Mouse (Mus musculus) kidney, postnatal 14 days (tissue): ENCODE measurements at regions not wholly inside any gene's neighbourhood (a gene's known extent, or its start where the extent isn't known, plus 50 kb on each side); places are given as distances from the start of the nearest gene placed in this dataset.

Experiments used
- DNase-seq: peaks from one replicate; pipeline ENCODE4 v3.0.0; 2022; ENCODE audit warnings: mixed read lengths

DNA sequence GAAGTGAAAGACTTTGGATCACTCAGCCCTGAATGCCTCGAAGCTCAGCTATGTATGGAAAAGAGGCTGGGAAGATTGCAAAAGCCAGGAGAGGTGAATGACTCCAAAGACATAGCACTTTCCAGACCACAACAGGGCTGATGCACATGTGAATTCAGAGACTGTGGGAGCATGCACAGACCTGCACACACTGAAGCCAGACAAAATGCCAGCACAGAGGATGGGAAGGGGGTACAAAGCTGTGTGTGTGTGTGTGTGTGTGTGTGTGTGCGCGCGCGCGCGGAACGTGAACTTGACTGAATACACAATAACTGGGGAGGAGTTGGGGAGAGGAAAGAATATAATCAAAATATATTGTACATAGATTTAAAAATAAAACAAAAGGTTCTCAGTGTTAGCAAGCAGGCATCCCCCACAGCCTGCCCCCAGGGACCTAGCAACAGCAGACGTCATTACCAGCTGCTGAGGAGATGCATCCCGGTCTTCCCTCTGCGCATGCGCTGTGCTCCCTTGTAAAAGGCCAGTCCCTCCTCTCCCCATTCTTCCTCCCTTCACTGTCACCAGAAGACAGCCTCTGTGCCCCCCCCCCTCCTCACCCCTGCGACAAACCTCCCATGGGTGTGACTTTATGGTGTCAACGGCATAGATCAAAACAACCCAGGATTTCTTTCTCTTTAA, 89.5 kb upstream of the Mrps22 start:
- peak; percentile 81 for DNase-seq

DNA sequence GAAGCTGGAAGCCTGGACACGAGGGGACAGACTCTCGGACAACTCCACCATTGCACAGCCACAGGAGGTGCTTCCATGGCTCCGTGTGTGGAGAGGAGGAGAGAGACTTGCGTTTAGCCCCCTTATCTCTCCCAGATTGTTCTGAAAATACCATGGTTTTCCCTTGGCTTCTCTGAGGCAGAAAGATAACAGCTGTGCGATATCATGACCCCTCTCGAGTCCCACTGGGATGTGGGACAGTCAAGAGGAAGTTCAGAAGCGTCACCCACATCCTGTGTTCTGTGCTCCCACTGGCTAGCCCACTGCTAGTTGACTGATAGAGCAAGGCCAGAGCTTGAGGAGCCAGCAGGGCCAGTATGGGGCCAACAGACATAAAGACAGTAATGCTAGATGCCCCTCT, 84.1 kb upstream of the Mrps22 start:
- peak; percentile 62 for DNase-seq

DNA sequence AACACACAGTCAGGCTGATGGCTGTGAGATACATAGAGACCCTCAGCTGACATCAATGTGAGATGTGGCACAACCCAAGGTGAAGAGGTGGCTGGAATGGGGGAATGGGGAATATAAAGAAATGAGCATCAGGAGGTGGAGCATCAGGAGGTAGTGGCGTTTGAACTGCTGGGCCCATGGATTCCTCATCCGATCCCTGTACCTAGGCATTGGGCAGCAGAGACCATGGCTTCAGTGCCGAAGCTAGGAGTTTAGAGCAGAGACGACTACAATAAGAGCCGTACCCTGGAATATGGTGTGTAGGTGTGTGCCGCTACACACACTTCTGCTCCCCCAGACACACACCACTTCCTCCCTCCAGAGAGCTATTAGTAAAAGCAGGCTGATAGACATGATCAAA, 82.9 kb upstream of the Mrps22 start:
- no peak for DNase-seq

- DNase-seq: no peak
Measured at GRCm38 (mm10) chr9:98675612-98676011, 74.2 kb upstream of the Mrps22 start.

DNA sequence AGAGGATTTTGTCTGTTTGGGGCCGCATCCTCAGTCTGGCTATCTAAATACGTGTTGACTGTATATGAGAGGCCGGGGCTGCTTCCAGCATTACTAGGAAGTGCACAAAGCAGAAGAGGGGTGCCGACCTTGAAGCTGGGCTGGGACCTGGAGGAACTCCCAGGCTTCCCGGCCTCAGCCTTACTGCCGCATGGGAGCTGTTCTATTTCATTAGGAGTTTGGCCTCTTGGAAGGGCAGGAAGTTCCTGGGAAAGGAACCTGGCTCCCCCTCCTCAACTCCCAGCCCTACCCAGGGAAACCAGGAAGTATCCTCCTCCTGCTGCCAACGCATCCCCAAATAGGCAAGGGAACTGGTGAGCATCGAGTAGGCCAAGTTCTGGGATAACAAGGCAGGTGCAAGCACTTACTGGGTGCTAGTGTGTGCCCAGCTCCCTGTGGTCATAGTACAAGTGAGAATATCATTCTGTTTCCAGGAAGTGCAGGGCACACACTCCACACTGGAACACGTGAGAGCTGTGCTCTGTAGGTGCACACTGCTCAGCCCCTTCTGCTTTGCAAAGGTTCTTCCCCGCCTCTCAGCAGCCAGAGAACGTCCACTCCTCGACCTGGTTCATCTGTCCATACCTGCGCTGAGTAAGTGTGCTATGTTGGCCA, 72.1 kb upstream of the Mrps22 start:
- no peak for DNase-seq

DNA sequence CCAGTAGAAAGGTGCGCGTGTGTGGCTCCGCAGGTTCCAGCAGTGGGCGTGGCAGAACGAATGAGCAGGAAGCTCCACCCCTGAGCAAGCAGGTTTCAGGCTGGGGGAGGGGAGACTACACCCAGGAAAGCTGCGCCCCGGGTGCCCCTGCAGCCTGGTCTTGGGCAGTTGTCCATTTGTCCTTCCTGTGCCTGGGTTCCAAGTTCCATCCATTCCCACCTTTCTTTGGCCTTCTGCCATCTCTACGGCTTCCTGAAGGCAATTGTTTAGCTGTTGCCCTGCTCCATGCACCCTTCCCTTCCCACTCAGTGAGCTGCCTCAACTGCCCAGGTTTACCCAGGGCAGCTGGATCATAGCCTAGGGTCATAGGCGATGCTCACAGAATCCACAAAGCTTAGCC, 70.9 kb upstream of the Mrps22 start:
- DNase-seq: no peak

- no peak for DNase-seq
Measured at GRCm38 (mm10) chr9:98668423-98669330, 67.2 kb upstream of the Mrps22 start.

GRCm38 (mm10) chr9:98667072-98667471, 65.6 kb upstream of the Mrps22 start:
- no peak for DNase-seq

GRCm38 (mm10) chr9:98663011-98663410, 61.6 kb upstream of the Mrps22 start:
- no peak for DNase-seq

DNA sequence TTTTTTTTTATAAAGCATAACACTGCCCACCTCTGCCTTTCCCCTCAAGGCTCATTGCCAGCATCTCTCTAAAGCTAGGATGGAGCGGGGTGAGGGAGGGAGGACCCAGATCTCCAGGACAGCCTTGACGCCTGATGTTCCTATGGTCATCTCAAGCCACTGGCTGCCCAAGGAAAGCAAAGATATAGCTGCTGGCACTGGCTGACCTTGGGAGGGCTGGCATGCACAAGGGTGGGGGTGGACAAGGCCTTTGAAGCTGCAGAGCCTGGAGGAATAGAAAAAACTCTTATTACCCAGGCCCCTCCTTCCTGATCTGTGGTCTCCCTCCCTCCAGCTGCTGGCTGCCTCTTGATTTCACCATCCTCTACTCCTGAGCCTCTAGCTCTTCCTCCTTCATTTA, 50.2 kb upstream of the Mrps22 start:
- no peak for DNase-seq
